Mouse (Mus musculus): ENCODE results near the gene Tmem223. TPM values are rescaled to one million over a fixed set of nuclear protein-coding genes. Genes with fewer than 3 reads are reported as not detected.
"Not testable (repeated sequence)": the region's sequence is repeated elsewhere in the genome, so short reads cannot be mapped to it uniquely, and the experiment has no call there.

The Tmem223 gene
- polyA plus RNA-seq, 1 experiment from 2014 or later = 59.1 TPM

DNA sequence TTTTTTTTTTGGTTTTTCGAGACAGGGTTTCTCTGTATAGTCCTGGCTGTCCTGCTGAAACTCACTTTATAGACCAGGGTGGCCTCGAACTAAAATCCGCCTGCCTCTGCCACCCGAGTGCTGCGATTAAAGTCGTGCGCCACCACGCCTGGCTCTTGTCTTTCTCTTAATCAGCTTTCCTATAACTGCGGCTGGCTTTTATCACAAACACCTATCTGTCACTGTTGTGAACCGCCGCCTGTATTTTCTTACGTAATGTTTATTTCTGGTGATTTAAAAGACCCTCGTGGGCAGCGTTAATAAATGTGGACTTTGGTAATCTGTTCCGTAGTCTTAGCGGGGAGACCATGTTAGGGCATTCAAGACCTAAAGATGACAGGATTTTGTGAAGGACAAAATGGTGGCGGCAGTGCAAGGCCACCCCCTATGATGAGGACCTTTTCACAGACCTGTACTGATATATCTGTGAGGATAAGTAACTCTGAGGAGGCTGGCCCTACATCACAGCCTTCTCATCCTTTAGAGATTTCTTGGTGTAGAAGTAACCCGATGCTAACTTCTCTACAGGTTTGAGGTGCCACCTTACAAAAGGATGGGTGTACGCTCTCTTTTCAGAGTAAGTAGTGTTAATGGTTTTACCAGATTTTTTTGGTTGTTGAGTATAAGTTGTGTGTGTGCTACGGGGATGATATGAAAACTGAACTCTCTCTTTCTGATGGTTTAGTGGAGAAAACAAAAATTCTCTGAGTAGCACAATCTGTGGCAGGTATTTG is 47.0 kb upstream of the Tmem223 start:
- no peak for ATAC-seq
- Histone ChIP-seq H3K4me2 (ENCODE audit: low read depth, low read length) (peak overlapping the region; percentile 75), H3K36me3 (replicated peaks; ENCODE audit: insufficient read depth, low read length) (peaks cover 27% of the 10 kb centered on the region), H3K27me3 (ENCODE audit: insufficient read depth, low read length) (no peaks in the 10 kb centered on the region), H3K4me1 (ENCODE audit: insufficient read depth) (peaks cover 22% of the 10 kb centered on the region), H3K9ac (replicated peaks) (peak overlapping the region; percentile 72), H3K9me3 (ENCODE audit: low read length) (no peaks in the 10 kb centered on the region), H3K27ac (ENCODE audit: low read depth) (peak overlapping the region; percentile 84), H3K4me3 (ENCODE audit: low read depth, low read length) (peak overlapping the region; percentile 74)
- TF ChIP-seq EP300 (IDR thresholded peaks at IDR 0.05; ENCODE audit: low read depth) = no peak; the same call in none of the 2 replicates
- TF ChIP-seq CTCF (IDR thresholded peaks at IDR 0.05; ENCODE audit: low read depth) = no peak
- DNase-seq = no peak
- WGBS (ENCODE audit: insufficient replicate concordance) = under 1% methylated on average over 20 of the region's 20 CpGs

DNA sequence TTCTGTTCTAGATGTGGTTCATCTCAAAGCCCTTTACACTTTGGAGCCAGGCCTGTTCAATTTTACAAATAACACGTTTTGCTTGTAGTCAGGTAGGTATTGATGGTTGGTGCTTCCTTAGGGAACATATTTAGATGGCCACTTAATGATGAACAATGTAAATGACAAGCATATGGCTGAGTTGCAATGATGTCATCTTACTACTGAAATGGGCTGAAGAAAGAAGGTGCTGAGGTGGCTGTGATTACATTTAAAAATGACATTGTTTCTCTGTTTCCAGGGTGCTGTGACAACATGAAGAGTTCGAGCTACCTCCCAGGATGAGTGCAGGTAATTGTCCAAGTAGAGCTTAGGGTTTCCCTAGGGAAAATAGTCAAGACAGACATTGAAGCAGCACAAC is 46.4 kb upstream of the Tmem223 start:
- DNase-seq = no peak
- peak overlapping the region; percentile 74 for H3K4me3 ChIP-seq (ENCODE audit: low read depth, low read length)
- TF ChIP-seq CTCF (IDR thresholded peaks at IDR 0.05; ENCODE audit: low read depth) = no peak
- no peak for TF ChIP-seq EP300 (IDR thresholded peaks at IDR 0.05; ENCODE audit: low read depth)
- H3K4me2 ChIP-seq (ENCODE audit: low read depth, low read length) = peak overlapping the region; percentile 75
- H3K27ac ChIP-seq (ENCODE audit: low read depth) = peak overlapping the region; percentile 84
- H3K9me3 ChIP-seq (ENCODE audit: low read length) = no peaks in the 10 kb centered on the region
- 3% methylated on average over 2 of the region's 2 CpGs for WGBS (ENCODE audit: insufficient replicate concordance)
- ATAC-seq = no peak
- peaks cover 27% of the 10 kb centered on the region for H3K36me3 ChIP-seq (replicated peaks; ENCODE audit: insufficient read depth, low read length)
- peak overlapping the region; percentile 72 for H3K9ac ChIP-seq (replicated peaks)
- H3K27me3 ChIP-seq (ENCODE audit: insufficient read depth, low read length) = no peaks in the 10 kb centered on the region
- peaks cover 22% of the 10 kb centered on the region for H3K4me1 ChIP-seq (ENCODE audit: insufficient read depth)

DNA sequence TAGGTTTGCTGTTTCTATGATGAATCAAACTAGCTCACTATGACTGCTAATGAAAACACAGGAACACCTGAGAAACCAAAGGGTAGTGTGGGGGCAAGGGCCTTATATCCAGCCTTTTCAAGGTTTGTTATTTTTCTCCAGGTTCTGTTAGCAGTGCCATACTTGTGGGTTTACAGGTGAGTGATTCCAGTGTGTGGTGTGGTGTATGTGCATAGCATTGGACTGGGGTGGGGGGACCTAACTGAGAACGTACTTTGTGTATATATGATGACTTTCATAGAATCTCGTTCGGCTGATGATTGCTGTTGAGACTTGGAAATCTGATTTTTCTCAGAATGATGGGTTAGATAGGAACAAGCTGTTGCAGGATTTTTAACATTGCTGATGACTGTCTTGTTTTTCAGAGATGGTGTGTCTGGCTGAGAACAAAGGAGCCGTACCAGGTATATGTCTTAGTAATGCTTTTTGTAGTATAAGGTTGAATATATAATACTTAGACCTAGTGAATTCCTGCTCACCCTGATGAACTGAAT is 45.6 kb upstream of the Tmem223 start:
- DNase-seq (no peak), ATAC-seq (no peak)
- Histone ChIP-seq H3K36me3 (replicated peaks; ENCODE audit: insufficient read depth, low read length) (peaks cover 27% of the 10 kb centered on the region), H3K4me2 (ENCODE audit: low read depth, low read length) (peak overlapping the region; percentile 75), H3K9ac (replicated peaks) (peak overlapping the region; percentile 72), H3K9me3 (ENCODE audit: low read length) (no peaks in the 10 kb centered on the region), H3K4me3 (ENCODE audit: low read depth, low read length) (peak overlapping the region; percentile 74), H3K4me1 (ENCODE audit: insufficient read depth) (peaks cover 22% of the 10 kb centered on the region), H3K27me3 (ENCODE audit: insufficient read depth, low read length) (no peaks in the 10 kb centered on the region), H3K27ac (ENCODE audit: low read depth) (no peak overlapping the region)
- no peak for TF ChIP-seq CTCF (IDR thresholded peaks at IDR 0.05; ENCODE audit: low read depth)
- TF ChIP-seq EP300 (IDR thresholded peaks at IDR 0.05; ENCODE audit: low read depth) = no peak
- WGBS (ENCODE audit: insufficient replicate concordance) = 42% methylated on average over 4 of the region's 4 CpGs

DNA sequence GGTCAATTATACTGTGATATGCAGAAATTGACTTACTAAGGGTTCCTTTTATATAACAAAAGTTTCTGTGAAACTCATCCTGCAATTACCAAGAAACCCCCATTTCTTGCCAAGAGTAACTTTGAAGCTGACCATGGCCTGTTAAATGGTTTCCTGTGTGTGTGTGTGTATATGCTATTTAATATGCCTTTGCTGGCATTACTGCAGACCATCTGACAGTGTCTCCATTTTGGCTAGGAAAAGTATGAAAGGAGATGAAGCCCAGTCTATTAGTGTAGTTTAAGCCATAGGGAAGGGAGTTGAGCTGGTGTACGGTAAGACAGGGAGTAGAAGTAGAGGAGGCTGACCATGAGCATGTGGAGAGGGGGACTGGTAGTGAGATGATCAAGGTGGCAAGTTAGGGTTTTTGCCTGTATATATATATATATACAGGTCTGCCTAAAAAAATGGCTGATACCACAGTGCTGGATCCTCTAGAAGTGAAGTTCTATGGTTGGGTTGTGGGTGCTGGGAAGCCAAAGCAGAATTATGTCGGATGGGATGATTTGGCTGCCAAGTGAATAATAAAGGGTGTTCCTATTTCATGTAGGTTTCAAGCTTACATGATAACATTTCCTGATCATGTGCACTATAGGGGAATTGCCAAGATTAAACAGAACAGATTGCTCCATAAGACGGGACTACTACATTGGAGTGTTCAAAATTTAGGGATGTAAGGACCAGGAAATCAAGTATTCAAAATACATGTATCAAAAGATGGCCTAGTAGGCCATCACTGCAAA is 44.0 kb upstream of the Tmem223 start:
- no peak for ATAC-seq
- Histone ChIP-seq H3K36me3 (replicated peaks; ENCODE audit: insufficient read depth, low read length) (peaks cover 27% of the 10 kb centered on the region), H3K4me1 (ENCODE audit: insufficient read depth) (peaks cover 17% of the 10 kb centered on the region), H3K9me3 (ENCODE audit: low read length) (no peaks in the 10 kb centered on the region), H3K27me3 (ENCODE audit: insufficient read depth, low read length) (no peaks in the 10 kb centered on the region), H3K9ac (replicated peaks) (no peak overlapping the region), H3K4me2 (ENCODE audit: low read depth, low read length) (no peak overlapping the region), H3K4me3 (ENCODE audit: low read depth, low read length) (no peak overlapping the region), H3K27ac (ENCODE audit: low read depth) (no peak overlapping the region; the same call in 1 of the 2 replicates)
- no peak for TF ChIP-seq EP300 (IDR thresholded peaks at IDR 0.05; ENCODE audit: low read depth)
- no peak for TF ChIP-seq CTCF (IDR thresholded peaks at IDR 0.05; ENCODE audit: low read depth)
- 37% methylated on average over 3 of the region's 3 CpGs for whole genome bisulfite sequencing (ENCODE audit: insufficient replicate concordance)
- no peak for DNase-seq

DNA sequence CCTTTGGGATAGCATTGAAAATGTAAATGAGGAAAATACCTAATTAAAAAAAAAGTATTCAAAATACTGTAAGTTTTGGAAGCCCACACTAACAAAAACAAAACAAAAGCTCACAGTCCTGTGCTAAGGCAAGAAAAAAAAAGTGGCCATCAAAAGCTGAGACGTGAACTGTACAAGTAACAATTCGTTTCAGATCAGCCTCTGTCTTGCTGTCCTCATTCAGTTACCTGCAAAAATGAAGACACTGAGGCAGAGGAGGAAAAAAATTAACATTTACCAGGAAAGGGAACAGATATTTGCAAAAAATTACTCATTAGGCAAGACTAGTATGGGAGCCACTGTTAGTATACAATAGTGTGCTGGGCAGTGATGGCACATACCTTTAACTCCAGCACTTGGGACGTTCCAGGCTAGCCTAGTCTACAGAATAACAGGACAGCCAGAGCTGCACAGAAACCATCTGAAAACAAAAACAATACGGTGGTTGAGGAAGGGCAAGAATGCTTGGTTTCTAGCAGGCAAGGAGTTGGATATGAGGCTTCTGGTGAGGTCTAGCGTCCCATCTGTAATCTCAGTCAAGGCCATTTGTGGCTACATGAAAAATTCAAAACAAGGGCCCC is 43.2 kb upstream of the Tmem223 start:
- H3K4me3 ChIP-seq (ENCODE audit: low read depth, low read length) = no peak overlapping the region
- no peak for TF ChIP-seq CTCF (IDR thresholded peaks at IDR 0.05; ENCODE audit: low read depth)
- TF ChIP-seq EP300 (IDR thresholded peaks at IDR 0.05; ENCODE audit: low read depth) = no peak
- no peak overlapping the region; the same call in 1 of the 2 replicates for H3K27ac ChIP-seq (ENCODE audit: low read depth)
- H3K36me3 ChIP-seq (replicated peaks; ENCODE audit: insufficient read depth, low read length) = peaks cover 27% of the 10 kb centered on the region
- peaks cover 12% of the 10 kb centered on the region; the same call in 1 of the 2 replicates for H3K4me1 ChIP-seq (ENCODE audit: insufficient read depth)
- H3K4me2 ChIP-seq (ENCODE audit: low read depth, low read length) = no peak overlapping the region
- no peaks in the 10 kb centered on the region for H3K9me3 ChIP-seq (ENCODE audit: low read length)
- DNase-seq = no peak
- no peak for ATAC-seq
- 18% methylated on average over 5 of the region's 5 CpGs for WGBS (ENCODE audit: insufficient replicate concordance)
- H3K9ac ChIP-seq (replicated peaks) = no peak overlapping the region
- H3K27me3 ChIP-seq (ENCODE audit: insufficient read depth, low read length) = no peaks in the 10 kb centered on the region

DNA sequence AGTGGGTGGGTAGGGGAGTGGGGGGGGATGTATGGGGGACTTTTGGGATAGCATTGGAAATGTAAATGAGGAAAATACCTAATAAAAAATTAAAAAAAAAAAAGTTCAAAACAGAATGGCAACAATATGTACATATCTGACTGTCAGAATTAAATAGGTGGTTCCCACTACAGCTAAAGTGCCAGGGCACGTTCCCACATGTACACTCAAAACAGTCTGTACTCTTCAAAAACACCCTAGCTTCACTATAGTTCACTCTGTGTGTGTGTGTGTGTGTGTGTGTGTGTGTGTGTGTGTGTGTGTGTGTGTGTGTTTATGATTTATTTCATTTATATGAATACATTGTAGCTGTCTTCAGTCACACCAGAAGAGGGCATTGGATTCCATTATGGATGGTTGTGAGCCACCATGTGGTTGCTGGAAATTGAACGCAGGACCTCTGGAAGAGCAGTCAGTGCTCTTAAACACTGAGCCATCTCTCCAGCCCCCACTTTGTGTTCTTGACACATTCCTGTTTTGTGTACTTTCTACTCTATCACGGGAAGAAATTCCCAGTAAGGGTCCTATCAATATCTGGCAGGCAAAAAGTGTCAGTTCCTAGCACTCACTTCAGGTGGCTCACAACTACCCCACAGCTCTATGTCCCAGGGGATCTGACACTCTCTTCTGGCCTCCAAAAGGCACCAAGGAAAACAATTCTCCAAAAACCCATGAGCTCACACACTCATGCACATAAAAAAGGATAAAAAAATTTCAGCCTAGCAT is 42.3 kb upstream of the Tmem223 start:
- H3K4me1 ChIP-seq (ENCODE audit: insufficient read depth) = peaks cover 12% of the 10 kb centered on the region; the same call in 1 of the 2 replicates
- DNase-seq; H3K4me2 ChIP-seq (ENCODE audit: low read depth, low read length); H3K4me3 ChIP-seq (ENCODE audit: low read depth, low read length); H3K27ac ChIP-seq (ENCODE audit: low read depth); H3K9me3 ChIP-seq (ENCODE audit: low read length); H3K27me3 ChIP-seq (ENCODE audit: insufficient read depth, low read length); ATAC-seq; H3K9ac ChIP-seq (replicated peaks): not testable (repeated sequence)
- WGBS (ENCODE audit: insufficient replicate concordance) = 45% methylated on average over 3 of the region's 3 CpGs
- H3K36me3 ChIP-seq (replicated peaks; ENCODE audit: insufficient read depth, low read length) = peaks cover 27% of the 10 kb centered on the region
